Mouse (Mus musculus) brain, embryonic 14.5 days (tissue): ENCODE results near the gene Homer1. TPM values are rescaled to one million over a fixed set of nuclear protein-coding genes. Genes with fewer than 3 reads are reported as not detected.

ENCODE experiments used
- DNase-seq: peaks from one replicate; pipeline ENCODE4 v3.0.0-alpha.2; 2011; ENCODE audit warnings: low read depth
- CTCF ChIP-seq: fragments of 200-500 bp; IDR thresholded peaks from 2 replicates; pipeline ENCODE4 v1.5.1; 2012; ENCODE audit warnings: inconsistent platforms, mild to moderate bottlenecking, moderate library complexity, borderline replicate concordance; ENCODE audit not compliant: insufficient read depth, insufficient read length; ENCODE audit errors: extremely low read depth
- POLR2A ChIP-seq: fragments of 200-500 bp; IDR thresholded peaks from 2 replicates; pipeline ENCODE4 v1.6.1; 2012; ENCODE audit warnings: mild to moderate bottlenecking, inconsistent platforms, borderline replicate concordance; ENCODE audit not compliant: poor library complexity, insufficient read depth, insufficient read length, severe bottlenecking; ENCODE audit errors: extremely low read depth
- polyA plus RNA-seq: library from polyadenylated mRNA; depleted of rRNA; stranded (reverse); fragments of >200 nt; gene quantifications from 2 replicates; pipeline ENCODE4 v1.2.3, GENCODE M21; 2012

Gene Homer1
- polyA plus RNA-seq, 1 experiment: 21.4 TPM

DNA sequence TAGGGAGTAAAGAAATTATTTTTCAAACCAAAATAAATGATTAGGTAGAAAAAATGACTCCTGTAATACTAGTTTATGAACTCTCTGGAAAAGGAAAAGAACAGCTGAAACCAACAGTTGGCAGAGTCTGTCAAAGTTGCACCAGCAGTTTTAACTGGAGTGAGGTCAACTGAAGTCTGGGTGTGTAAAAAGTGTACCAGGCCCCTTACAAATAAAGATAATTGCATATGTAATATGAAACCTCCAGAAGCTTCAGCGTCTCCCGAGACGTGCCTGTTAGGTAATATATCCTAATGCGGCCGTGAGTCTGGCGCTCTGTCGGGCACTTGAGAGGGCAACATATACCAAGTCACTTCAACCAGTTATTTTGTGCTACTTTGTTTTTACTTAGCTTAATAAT is 8.3 kb downstream of the Homer1 start:
- DNase-seq: peak; percentile 22
- TF ChIP-seq POLR2A (no peak), CTCF (no peak)

- TF ChIP-seq CTCF: no peak
- TF ChIP-seq POLR2A: no peak
- no peak for DNase-seq
These were observed 9.9 kb downstream of the Homer1 start for GRCm38 (mm10) chr13:93309295-93309694.

- TF ChIP-seq POLR2A (no peak), CTCF (no peak)
- DNase-seq: no peak
These were observed 13.1 kb downstream of the Homer1 start for GRCm38 (mm10) chr13:93312518-93312917.

GRCm38 (mm10) chr13:93314322-93314721 is 14.9 kb downstream of the Homer1 start:
- DNase-seq: peak; percentile 7
- TF ChIP-seq CTCF (no peak), POLR2A (no peak)

GRCm38 (mm10) chr13:93320089-93320488 is 20.7 kb downstream of the Homer1 start:
- TF ChIP-seq CTCF: no peak
- no peak for TF ChIP-seq POLR2A
- DNase-seq: no peak

GRCm38 (mm10) chr13:93326326-93326725 is 26.9 kb downstream of the Homer1 start:
- DNase-seq: no peak
- no peak for TF ChIP-seq CTCF
- no peak for TF ChIP-seq POLR2A

GRCm38 (mm10) chr13:93331721-93332120 is 32.3 kb downstream of the Homer1 start:
- DNase-seq: no peak
- TF ChIP-seq CTCF (no peak), POLR2A (no peak)

- TF ChIP-seq POLR2A (no peak), CTCF (no peak)
- no peak for DNase-seq
These were observed 33.1 kb downstream of the Homer1 start for GRCm38 (mm10) chr13:93332491-93332890.

DNA sequence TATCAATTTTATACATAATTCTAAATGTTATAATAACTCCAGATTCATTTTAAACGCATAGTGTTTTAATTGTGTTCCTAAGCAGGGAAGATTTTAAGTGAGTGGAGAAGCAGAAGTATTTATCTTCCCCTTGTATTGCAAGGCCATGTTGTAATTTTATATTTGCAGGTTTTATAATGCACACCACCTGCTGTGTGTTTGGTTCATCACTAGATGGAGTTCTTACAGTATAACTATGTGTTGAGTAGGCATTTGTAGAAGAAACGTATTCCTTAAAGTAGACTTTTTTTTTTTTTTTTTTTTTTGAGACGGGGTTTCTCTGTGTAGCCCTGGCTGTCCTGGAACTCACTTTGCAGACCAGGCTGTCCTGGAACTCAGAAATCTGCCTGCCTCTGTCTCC is 35.9 kb downstream of the Homer1 start:
- TF ChIP-seq CTCF: no peak
- TF ChIP-seq POLR2A: no peak
- DNase-seq: no peak

GRCm38 (mm10) chr13:93338394-93338793 is 39.0 kb downstream of the Homer1 start:
- DNase-seq: no peak
- TF ChIP-seq POLR2A (no peak), CTCF (no peak)

DNA sequence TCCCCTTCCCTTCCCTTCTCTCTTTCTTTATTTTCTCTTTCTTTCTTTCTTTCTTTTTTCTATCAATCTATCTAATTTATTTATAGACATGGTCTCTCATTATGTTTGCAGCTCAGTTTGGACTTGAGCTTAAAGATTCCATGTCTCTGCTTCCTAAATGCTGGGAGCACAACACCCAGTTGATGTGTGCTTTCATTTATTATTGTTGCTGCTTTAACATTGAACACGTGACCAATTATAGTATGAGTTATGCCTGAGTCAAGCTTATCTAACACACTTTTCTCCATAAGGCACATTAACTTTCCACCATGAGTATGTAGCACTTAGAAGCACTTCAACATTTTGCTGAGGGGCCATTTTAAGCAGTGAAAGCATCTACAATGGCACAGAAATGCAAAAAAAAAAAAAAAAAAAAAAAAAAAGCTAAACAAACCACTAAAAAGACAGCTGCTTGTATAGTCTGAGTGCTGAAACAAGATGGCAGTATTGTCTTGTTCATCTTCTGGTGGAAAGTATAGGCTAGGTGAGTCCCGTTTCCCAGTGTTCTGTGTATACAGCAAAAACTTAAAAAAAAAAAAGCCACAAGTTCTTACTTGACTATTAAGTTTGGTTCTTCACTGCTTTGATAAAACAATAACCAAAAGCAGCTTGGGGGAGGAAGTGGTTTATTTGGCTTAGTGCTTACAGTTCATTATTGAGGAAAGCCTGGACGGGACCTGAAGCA is 41.3 kb downstream of the Homer1 start:
- TF ChIP-seq CTCF (no peak), POLR2A (no peak)
- DNase-seq: no peak

GRCm38 (mm10) chr13:93342641-93343040 is 43.2 kb downstream of the Homer1 start:
- no peak for DNase-seq
- TF ChIP-seq CTCF: no peak
- no peak for TF ChIP-seq POLR2A
